Mouse (Mus musculus) CH12.LX (cell line): ENCODE measurements around the gene Celf5.

Experiments
- JUN ChIP-seq: IDR thresholded peaks from 2 replicates; pipeline ENCODE4 v1.6.1; 2011; ENCODE audit warnings: low read depth, mild to moderate bottlenecking, low read length, improper control_type of control experiment, moderate library complexity; ENCODE audit not compliant: insufficient read depth
- KAT2A ChIP-seq: IDR thresholded peaks from 2 replicates; pipeline ENCODE4 v1.6.1; 2012; ENCODE audit warnings: low read length, improper control_type of control experiment, inconsistent platforms; ENCODE audit not compliant: insufficient replicate concordance
- MYC ChIP-seq: IDR thresholded peaks from 2 replicates; pipeline ENCODE4 v1.6.1; 2011; ENCODE audit warnings: low read depth, mild to moderate bottlenecking, improper control_type of control experiment, low read length
- POLR2A ChIP-seq: IDR thresholded peaks from 2 replicates; pipeline ENCODE4 v1.6.1; 2011; ENCODE audit warnings: low read depth, mild to moderate bottlenecking, improper control_type of control experiment, low read length
- SIN3A ChIP-seq: IDR thresholded peaks from 2 replicates; pipeline ENCODE4 v1.6.1; 2012; ENCODE audit warnings: low read length, improper control_type of control experiment, inconsistent platforms
- SMC3 ChIP-seq: IDR thresholded peaks from 2 replicates; pipeline ENCODE4 v1.6.1; 2011; ENCODE audit warnings: low read depth, low read length, improper control_type of control experiment
- ZC3H11A ChIP-seq: IDR thresholded peaks from 2 replicates; pipeline ENCODE4 v1.6.1; 2012; ENCODE audit warnings: low read depth, mild to moderate bottlenecking, inconsistent platforms, low read length, improper control_type of control experiment

- no peak for TF ChIP-seq KAT2A
- TF ChIP-seq MYC = no peak
- TF ChIP-seq JUN = no peak
- no peak for TF ChIP-seq ZC3H11A
- no peak for TF ChIP-seq POLR2A
- no peak for TF ChIP-seq SMC3
- TF ChIP-seq SIN3A = no peak
These were observed 10.2 kb upstream of the Celf5 start for GRCm38 (mm10) chr10:81492606-81493240.
